Mouse (Mus musculus) layer of hippocampus, postnatal 36 days (tissue): ENCODE data around the gene Ifi205. TPM values are rescaled to one million over a fixed set of nuclear protein-coding genes. Genes with fewer than 3 reads are reported as not detected.
"Not testable (repeated sequence)": the region's sequence is repeated elsewhere in the genome, so short reads cannot be mapped to it uniquely, and the experiment has no call there.

ENCODE experiments used
- DNase-seq, 2 experiments: peaks; one replicate each; pipeline ENCODE4 v3.0.0; 2022
- total RNA-seq, 2 experiments: library from RNA; stranded (reverse); gene quantifications; 2 replicates each; pipeline ENCODE4 v1.2.3; 2021

The Ifi205 gene
- not detected for total RNA-seq

- no peak for DNase-seq
Measured at GRCm38 (mm10) chr1:174031698-174032097, at the start of gene Ifi205. TSS of gene Ifi205 (minus strand) at chr1:174031810.

- DNase-seq, result no peak
Measured at GRCm38 (mm10) chr1:174066305-174066704, 34.7 kb upstream of the Ifi205 start, which contains the start of gene Olfr430. TSS of gene Olfr430 (plus strand) at chr1:174066605.

- no peak for DNase-seq
Measured at GRCm38 (mm10) chr1:174055248-174055647, 23.6 kb upstream of the Ifi205 start.

GRCm38 (mm10) chr1:174052981-174053380, 21.4 kb upstream of the Ifi205 start:
- no peak for DNase-seq

GRCm38 (mm10) chr1:174051931-174052536, 20.4 kb upstream of the Ifi205 start:
- no peak for DNase-seq

- DNase-seq, result no peak
Measured at GRCm38 (mm10) chr1:174051515-174051914, 19.9 kb upstream of the Ifi205 start.

GRCm38 (mm10) chr1:174050532-174050931, 18.9 kb upstream of the Ifi205 start:
- DNase-seq, result no peak

GRCm38 (mm10) chr1:174049357-174049756, 17.7 kb upstream of the Ifi205 start:
- not testable (repeated sequence) for DNase-seq

- no peak for DNase-seq
Measured at GRCm38 (mm10) chr1:174048893-174049292, 17.3 kb upstream of the Ifi205 start, which contains the start of gene Olfr432. TSS of gene Olfr432 (plus strand) at chr1:174049205.

- not testable (repeated sequence) for DNase-seq
Measured at GRCm38 (mm10) chr1:174048227-174048626, 16.6 kb upstream of the Ifi205 start.

- DNase-seq, result no peak
Measured at GRCm38 (mm10) chr1:174044431-174044830, 12.8 kb upstream of the Ifi205 start.

GRCm38 (mm10) chr1:174042091-174042884, 10.7 kb upstream of the Ifi205 start:
- not testable (repeated sequence) for DNase-seq

- no peak for DNase-seq
Measured at GRCm38 (mm10) chr1:174040523-174041177, 9.0 kb upstream of the Ifi205 start, which contains the start of gene Olfr433. TSS of gene Olfr433 (plus strand) at chr1:174040705.

GRCm38 (mm10) chr1:174038480-174038879, 6.9 kb upstream of the Ifi205 start:
- DNase-seq, result no peak

- no peak for DNase-seq
Measured at GRCm38 (mm10) chr1:174035841-174036240, 4.2 kb upstream of the Ifi205 start.

GRCm38 (mm10) chr1:174007050-174007449, 24.6 kb downstream of the Ifi205 start:
- DNase-seq, result not testable (repeated sequence)

GRCm38 (mm10) chr1:174004352-174005109, 27.1 kb downstream of the Ifi205 start:
- DNase-seq, result not testable (repeated sequence)

GRCm38 (mm10) chr1:173995003-173995402, 36.6 kb downstream of the Ifi205 start:
- no peak for DNase-seq

- not testable (repeated sequence) for DNase-seq
Measured at GRCm38 (mm10) chr1:173982694-173983305, 48.8 kb downstream of the Ifi205 start, which contains the start of gene Ifi202b. TSS of gene Ifi202b (minus strand) at chr1:173982744.

GRCm38 (mm10) chr1:173981038-173981437, 50.6 kb downstream of the Ifi205 start:
- not testable (repeated sequence) for DNase-seq

- no peak for DNase-seq
Measured at GRCm38 (mm10) chr1:173977622-173978021, 54.0 kb downstream of the Ifi205 start.

GRCm38 (mm10) chr1:173973111-173973510, 58.5 kb downstream of the Ifi205 start:
- DNase-seq, result no peak
